Mouse (Mus musculus): Measurements from ENCODE around the gene Osgin1. TPM values are rescaled to one million over a fixed set of nuclear protein-coding genes. Genes with fewer than 3 reads are reported as not detected.

The Osgin1 gene
- 7.5 and 8.0 TPM in 2 replicates for polyA plus RNA-seq (2015; fragmentation: Nextera tagmentation; extraction: Ambion mirVana)

GRCm38 (mm10) chr8:119433582-119434174, at the start of gene Osgin1:
Gene Osgin1 (plus strand): TSS chr8:119434124.
- no peak within 1 kb of the TSS for H3K4me3 ChIP-seq (replicated peaks)
- H3K9ac ChIP-seq = no peak within 1 kb of the TSS
- H3K4me2 ChIP-seq = no peak within 1 kb of the TSS
- H3K4me1 ChIP-seq = peaks cover 19% of the 10 kb centered on the region; the same call in 1 of the 2 replicates
- no peaks in the 10 kb centered on the region for H3K27me3 ChIP-seq (replicated peaks)
- ATAC-seq (ENCODE audit: insufficient read depth, low FRiP score, low read depth) = no peak
- H3K27ac ChIP-seq = no peak within 1 kb of the TSS
- no peaks in the 10 kb centered on the region for H3K36me3 ChIP-seq
- H3K9me3 ChIP-seq = no peaks in the 10 kb centered on the region
- WGBS = 88% methylated on average over 13 of the region's 13 CpGs

- no peak overlapping the region for H3K27ac ChIP-seq
- H3K36me3 ChIP-seq = no peaks in the 10 kb centered on the region
- no peak overlapping the region for H3K9ac ChIP-seq
- no peak overlapping the region for H3K4me2 ChIP-seq
- no peaks in the 10 kb centered on the region for H3K4me1 ChIP-seq
- ATAC-seq (ENCODE audit: insufficient read depth, low FRiP score, low read depth) = no peak
- H3K9me3 ChIP-seq = no peaks in the 10 kb centered on the region
- no peak overlapping the region for H3K4me3 ChIP-seq (replicated peaks)
- H3K27me3 ChIP-seq (replicated peaks) = no peaks in the 10 kb centered on the region
- WGBS = 19% methylated on average over 10 of the region's 10 CpGs
Measured at GRCm38 (mm10) chr8:119384478-119384877, 49.4 kb upstream of the Osgin1 start.

GRCm38 (mm10) chr8:119385854-119386253, 48.1 kb upstream of the Osgin1 start:
- H3K27me3 ChIP-seq (replicated peaks) = no peaks in the 10 kb centered on the region
- WGBS = 72% methylated on average over 6 of the region's 6 CpGs
- H3K36me3 ChIP-seq = no peaks in the 10 kb centered on the region
- no peak overlapping the region for H3K4me3 ChIP-seq (replicated peaks)
- no peak overlapping the region for H3K9ac ChIP-seq
- H3K9me3 ChIP-seq = no peaks in the 10 kb centered on the region
- no peaks in the 10 kb centered on the region for H3K4me1 ChIP-seq
- no peak overlapping the region for H3K27ac ChIP-seq
- no peak for ATAC-seq (ENCODE audit: insufficient read depth, low FRiP score, low read depth)
- H3K4me2 ChIP-seq = no peak overlapping the region

- H3K27ac ChIP-seq = no peak overlapping the region
- no peak overlapping the region for H3K4me2 ChIP-seq
- H3K4me3 ChIP-seq (replicated peaks) = no peak overlapping the region
- WGBS = 79% methylated on average over 6 of the region's 6 CpGs
- no peaks in the 10 kb centered on the region for H3K27me3 ChIP-seq (replicated peaks)
- no peaks in the 10 kb centered on the region for H3K36me3 ChIP-seq
- H3K9me3 ChIP-seq = no peaks in the 10 kb centered on the region
- no peaks in the 10 kb centered on the region for H3K4me1 ChIP-seq
- ATAC-seq (ENCODE audit: insufficient read depth, low FRiP score, low read depth) = no peak
- no peak overlapping the region for H3K9ac ChIP-seq
Measured at GRCm38 (mm10) chr8:119386988-119387387, 46.9 kb upstream of the Osgin1 start.

GRCm38 (mm10) chr8:119394097-119394496, 39.8 kb upstream of the Osgin1 start:
- no peak overlapping the region for H3K27ac ChIP-seq
- no peaks in the 10 kb centered on the region for H3K9me3 ChIP-seq
- 70% methylated on average over 9 of the region's 9 CpGs for WGBS
- peaks cover 9% of the 10 kb centered on the region; the same call in 1 of the 2 replicates for H3K4me1 ChIP-seq
- H3K4me3 ChIP-seq (replicated peaks) = peak overlapping the region; percentile 77
- H3K36me3 ChIP-seq = peaks cover 4% of the 10 kb centered on the region; the same call in 1 of the 2 replicates
- H3K27me3 ChIP-seq (replicated peaks) = no peaks in the 10 kb centered on the region
- H3K9ac ChIP-seq = 0 out of 2 replicates have a peak overlapping the region, but pooled peaks have one; percentile 71
- no peak for ATAC-seq (ENCODE audit: insufficient read depth, low FRiP score, low read depth)
- peak overlapping the region; percentile 99 for H3K4me2 ChIP-seq

- peak; percentile 93 for ATAC-seq (ENCODE audit: insufficient read depth, low FRiP score, low read depth)
- H3K27ac ChIP-seq = peak within 1 kb of the TSS; percentile 78
- peaks cover 4% of the 10 kb centered on the region; the same call in 1 of the 2 replicates for H3K36me3 ChIP-seq
- peak within 1 kb of the TSS; percentile 71 for H3K9ac ChIP-seq
- 1% methylated on average over 44 of the region's 44 CpGs for WGBS
- peaks cover 9% of the 10 kb centered on the region; the same call in 1 of the 2 replicates for H3K4me1 ChIP-seq
- H3K4me2 ChIP-seq = peak within 1 kb of the TSS; percentile 99
- H3K9me3 ChIP-seq = no peaks in the 10 kb centered on the region
- peak within 1 kb of the TSS; percentile 77 for H3K4me3 ChIP-seq (replicated peaks)
- H3K27me3 ChIP-seq (replicated peaks) = no peaks in the 10 kb centered on the region
Measured at GRCm38 (mm10) chr8:119394524-119395026, 39.3 kb upstream of the Osgin1 start, which contains the start of gene Mlycd. Gene Mlycd (plus strand): TSS chr8:119394878.

- Histone ChIP-seq H3K27me3 (replicated peaks) (no peaks in the 10 kb centered on the region), H3K36me3 (peaks cover 4% of the 10 kb centered on the region; the same call in 1 of the 2 replicates), H3K4me2 (peak overlapping the region; percentile 99), H3K4me1 (peaks cover 10% of the 10 kb centered on the region; the same call in 1 of the 2 replicates), H3K9me3 (no peaks in the 10 kb centered on the region), H3K27ac (peak overlapping the region; percentile 78), H3K4me3 (replicated peaks) (peak overlapping the region; percentile 77), H3K9ac (peak overlapping the region; percentile 71)
- WGBS = 4% methylated on average over 80 of the region's 83 CpGs
- peak; percentile 51 for ATAC-seq (ENCODE audit: insufficient read depth, low FRiP score, low read depth)
Measured at GRCm38 (mm10) chr8:119395072-119395950, 38.6 kb upstream of the Osgin1 start.

GRCm38 (mm10) chr8:119398558-119398957, 35.4 kb upstream of the Osgin1 start:
- Histone ChIP-seq H3K4me1 (peaks cover 11% of the 10 kb centered on the region; the same call in 1 of the 2 replicates), H3K9me3 (no peaks in the 10 kb centered on the region), H3K4me2 (no peak overlapping the region), H3K27me3 (replicated peaks) (no peaks in the 10 kb centered on the region), H3K36me3 (peaks cover 11% of the 10 kb centered on the region; the same call in 1 of the 2 replicates), H3K9ac (no peak overlapping the region), H3K27ac (no peak overlapping the region), H3K4me3 (replicated peaks) (no peak overlapping the region)
- no peak for ATAC-seq (ENCODE audit: insufficient read depth, low FRiP score, low read depth)
- 87% methylated on average over 9 of the region's 9 CpGs for WGBS

GRCm38 (mm10) chr8:119399255-119399654, 34.7 kb upstream of the Osgin1 start:
- no peak overlapping the region for H3K9ac ChIP-seq

GRCm38 (mm10) chr8:119400122-119400671, 33.7 kb upstream of the Osgin1 start:
- Histone ChIP-seq H3K9me3 (no peaks in the 10 kb centered on the region), H3K27me3 (replicated peaks) (no peaks in the 10 kb centered on the region), H3K27ac (no peak overlapping the region; the same call in 1 of the 2 replicates), H3K9ac (no peak overlapping the region), H3K36me3 (peaks cover 11% of the 10 kb centered on the region; the same call in 1 of the 2 replicates), H3K4me1 (peaks cover 11% of the 10 kb centered on the region; the same call in 1 of the 2 replicates), H3K4me2 (no peak overlapping the region), H3K4me3 (replicated peaks) (no peak overlapping the region)
- ATAC-seq (ENCODE audit: insufficient read depth, low FRiP score, low read depth) = peak; percentile 53; the same call in 1 of the 2 replicates
- 65% methylated on average over 9 of the region's 9 CpGs for WGBS

More at GRCm38 (mm10) chr8:119399255-119399654, 34.7 kb upstream of the Osgin1 start:
- Histone ChIP-seq H3K27ac (no peak overlapping the region), H3K36me3 (peaks cover 11% of the 10 kb centered on the region; the same call in 1 of the 2 replicates), H3K4me1 (peaks cover 11% of the 10 kb centered on the region; the same call in 1 of the 2 replicates), H3K4me2 (no peak overlapping the region), H3K27me3 (replicated peaks) (no peaks in the 10 kb centered on the region), H3K9me3 (no peaks in the 10 kb centered on the region), H3K4me3 (replicated peaks) (no peak overlapping the region)
- ATAC-seq (ENCODE audit: insufficient read depth, low FRiP score, low read depth) = no peak
- 76% methylated on average over 6 of the region's 6 CpGs for WGBS

- no peak overlapping the region for H3K9ac ChIP-seq
- H3K4me2 ChIP-seq = no peak overlapping the region
- H3K27me3 ChIP-seq (replicated peaks) = no peaks in the 10 kb centered on the region
- no peak overlapping the region for H3K27ac ChIP-seq
- H3K36me3 ChIP-seq = peaks cover 11% of the 10 kb centered on the region; the same call in 1 of the 2 replicates
- no peaks in the 10 kb centered on the region for H3K9me3 ChIP-seq
- 65% methylated on average over 3 of the region's 3 CpGs for WGBS
- no peak overlapping the region for H3K4me3 ChIP-seq (replicated peaks)
- ATAC-seq (ENCODE audit: insufficient read depth, low FRiP score, low read depth) = no peak; the same call in 1 of the 2 replicates
- H3K4me1 ChIP-seq = peaks cover 5% of the 10 kb centered on the region; the same call in 1 of the 2 replicates
Measured at GRCm38 (mm10) chr8:119400904-119401303, 33.0 kb upstream of the Osgin1 start.
